Mouse (Mus musculus): ENCODE measurements around the gene Arx. TPM values are rescaled to one million over a fixed set of nuclear protein-coding genes. Genes with fewer than 3 reads are reported as not detected.
A peak's percentile ranks its signal among the peaks of the same experiment; 100 is the strongest.

Arx gene
- total RNA-seq (2021): 10 to 100 TPM; 18.3 to 19.3 TPM
- long read RNA-seq, experiment 1, transcript Arx-201 (5 exons, 2,881 nt): major isoform, 9 of 18 reads
- long read RNA-seq, experiment 1, partial matches to known transcripts: 7 of 18 reads
- long read RNA-seq, experiment 1, other reads (novel, unspliced or antisense): 1 of 18 reads
- long read RNA-seq, experiment 2, transcript Arx-201 (5 exons, 2,881 nt): major isoform, 8 of 18 reads
- long read RNA-seq, experiment 2, partial matches to known transcripts: 7 of 18 reads
- long read RNA-seq, experiment 2, other reads (novel, unspliced or antisense): 2 of 18 reads

DNA sequence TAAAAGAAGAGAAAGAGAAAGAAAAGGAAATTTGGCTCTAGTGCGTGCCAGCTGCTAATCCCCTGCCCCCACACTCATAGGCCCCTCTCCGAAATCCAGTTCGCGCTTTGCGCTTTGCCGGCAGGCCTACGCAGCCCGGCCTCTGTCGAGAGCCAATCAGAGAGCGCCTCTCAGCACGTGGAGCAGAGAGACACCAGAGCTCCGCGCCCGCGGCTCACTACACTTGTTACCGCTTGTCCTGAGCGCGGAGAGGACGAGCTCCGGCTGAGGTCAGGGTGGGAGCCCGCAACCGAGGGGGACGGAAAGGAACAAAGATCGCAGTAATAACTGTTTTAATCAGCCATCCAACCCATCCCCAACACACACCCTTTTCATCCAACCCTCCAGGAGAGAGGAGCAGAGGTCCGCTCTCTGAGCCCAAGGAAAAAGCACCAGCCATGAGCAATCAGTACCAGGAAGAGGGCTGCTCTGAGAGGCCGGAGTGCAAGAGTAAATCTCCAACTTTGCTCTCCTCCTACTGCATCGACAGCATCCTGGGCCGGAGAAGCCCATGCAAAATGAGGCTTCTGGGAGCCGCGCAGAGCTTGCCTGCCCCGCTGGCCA is at the start of gene Arx:
TSS of gene Arx (plus strand) at position 155 of the 603 bp plus-strand sequence.
- peak; percentile 48 to 51 for DNase-seq (ENCODE audit: low spot score in 2 of 2)
- H3K27ac ChIP-seq: peak within 1 kb of the TSS; percentile 46; the same call in 1 of the 2 replicates
- H3K4me3 ChIP-seq: peak within 1 kb of the TSS; percentile 46

DNA sequence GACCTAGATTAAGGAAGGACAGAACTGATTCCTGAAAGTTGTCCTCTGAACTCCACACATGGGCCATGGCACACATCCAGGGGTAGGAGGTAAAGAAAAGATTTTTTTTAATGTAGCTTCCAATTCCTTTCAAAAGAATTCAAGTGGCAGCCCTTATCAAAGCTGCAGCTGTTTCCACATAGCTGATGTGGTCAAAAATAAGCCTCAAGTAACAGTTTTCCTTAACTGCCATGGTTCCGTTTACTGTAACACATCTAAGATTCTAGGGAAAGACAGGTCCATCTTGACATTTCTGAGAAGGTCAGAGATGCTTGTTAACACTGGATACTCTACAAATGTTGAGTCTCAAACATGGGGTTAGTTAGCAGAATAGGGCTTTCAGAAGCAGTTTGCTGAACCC is 34.9 kb upstream of the Arx start:
- no peak overlapping the region for H3K4me3 ChIP-seq
- DNase-seq (ENCODE audit: low spot score in 2 of 2): no peak
- no peak for TF ChIP-seq CTCF (conservative IDR thresholded peaks at IDR 0.05)
- no peak overlapping the region for H3K27ac ChIP-seq

More for the DNA sequence above, at the start of gene Arx:
- no peak for TF ChIP-seq CTCF (conservative IDR thresholded peaks at IDR 0.05)

DNA sequence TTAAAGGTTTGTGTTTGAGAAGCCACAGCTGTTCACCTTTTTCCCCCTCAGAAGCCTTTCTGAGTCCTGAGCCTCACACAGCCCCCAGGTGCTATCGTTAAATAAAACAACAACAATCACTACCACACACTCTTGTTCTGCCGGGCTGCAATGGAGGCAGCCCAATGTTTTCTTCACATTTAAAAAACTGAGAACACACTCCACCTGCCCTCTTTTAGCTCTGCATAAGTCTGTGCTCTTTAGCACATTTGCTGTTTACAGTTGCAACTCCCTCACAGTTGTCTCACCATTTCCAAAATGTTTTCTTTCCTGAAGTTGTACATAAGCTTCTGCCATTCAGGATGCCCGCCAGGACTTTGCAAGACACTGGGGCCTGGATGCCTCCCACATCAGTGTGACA is 10.6 kb upstream of the Arx start:
- no peak for DNase-seq (ENCODE audit: low spot score in 2 of 2)
- no peak for TF ChIP-seq CTCF (conservative IDR thresholded peaks at IDR 0.05)
- Histone ChIP-seq H3K27ac (no peak overlapping the region), H3K4me3 (no peak overlapping the region)

DNA sequence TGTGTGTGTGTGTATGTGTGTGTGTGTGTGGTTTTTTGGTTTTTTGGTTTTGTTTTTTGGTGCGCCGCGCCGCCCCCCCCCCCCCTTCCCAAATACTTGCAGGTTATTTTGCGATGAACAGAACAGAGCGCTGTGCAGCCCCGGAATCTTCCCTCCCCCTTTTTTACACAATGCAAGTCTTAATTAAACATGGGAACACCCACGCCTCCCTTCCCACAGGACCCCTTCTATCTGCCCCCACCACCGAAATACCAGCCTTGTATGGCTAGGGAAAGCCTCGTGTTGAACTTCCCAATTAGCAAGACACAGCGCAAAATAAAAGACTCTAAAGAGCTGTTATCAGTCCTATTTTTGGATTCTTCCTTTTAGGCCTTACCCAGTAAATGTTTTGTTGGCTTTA is 6.3 kb upstream of the Arx start:
- H3K4me3 ChIP-seq: no peak overlapping the region

DNA sequence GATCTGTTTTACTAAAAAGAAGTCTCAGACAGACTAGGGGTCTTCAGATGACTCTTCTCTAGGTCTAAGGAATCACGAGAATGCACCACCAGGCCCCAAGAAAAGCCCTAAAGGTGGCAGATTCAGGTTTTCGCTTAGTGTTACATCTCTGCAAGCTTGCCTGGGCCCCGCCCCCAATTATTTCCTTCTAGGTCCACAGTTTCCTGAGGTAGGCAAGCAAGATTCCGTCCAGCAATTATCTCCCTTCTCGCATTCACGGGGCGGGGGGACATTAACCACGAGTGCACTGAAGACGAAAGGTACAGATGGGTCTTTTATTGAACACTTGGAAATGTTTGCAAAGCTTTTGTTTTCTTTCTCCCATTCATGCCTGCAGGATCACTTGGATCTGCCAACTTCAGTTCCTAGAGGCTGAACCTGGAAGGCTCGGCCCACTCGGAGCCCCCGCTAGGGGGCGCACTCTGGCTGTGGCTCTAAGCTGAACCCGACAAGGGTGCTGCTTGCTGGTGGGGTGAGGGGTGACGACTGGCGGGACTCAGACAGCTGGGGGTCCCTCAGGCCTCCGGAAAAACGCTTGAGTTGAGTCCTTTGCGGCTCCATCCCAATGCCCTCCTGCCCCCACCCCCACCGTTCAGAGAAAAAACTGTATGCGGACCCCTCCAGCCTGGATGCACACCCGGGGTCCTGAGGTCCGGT is 5.1 kb upstream of the Arx start:
- peak; percentile 37 to 65 for DNase-seq (ENCODE audit: low spot score in 2 of 2)
- Histone ChIP-seq H3K4me3 (peak overlapping the region; percentile 35), H3K27ac (no peak overlapping the region)
- peak; percentile 79 for TF ChIP-seq CTCF (conservative IDR thresholded peaks at IDR 0.05)

More for the DNA sequence above, 6.3 kb upstream of the Arx start:
- no peak for TF ChIP-seq CTCF (conservative IDR thresholded peaks at IDR 0.05)
- no peak overlapping the region for H3K27ac ChIP-seq
- no peak for DNase-seq (ENCODE audit: low spot score in 2 of 2)

DNA sequence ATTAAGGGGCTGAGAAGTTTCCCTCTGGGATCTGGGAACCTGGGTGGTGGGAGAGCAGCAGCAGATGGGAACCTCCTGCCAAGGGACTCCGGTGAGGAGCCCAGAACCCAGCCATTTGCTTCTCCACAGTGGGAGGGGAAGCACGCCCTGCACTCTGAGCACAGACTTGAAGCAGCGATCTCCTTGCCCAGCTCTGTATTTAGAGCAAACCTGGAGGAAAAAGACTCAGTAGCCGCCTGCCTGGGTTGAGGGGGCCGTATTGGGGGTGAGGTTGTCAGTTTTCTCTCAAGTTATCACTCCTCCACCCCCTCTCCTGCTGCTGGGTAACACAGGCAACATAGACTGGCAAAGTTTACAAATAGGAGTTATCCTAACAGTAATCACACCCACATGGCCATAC is 4.5 kb upstream of the Arx start:
- H3K27ac ChIP-seq: no peak overlapping the region
- no peak for TF ChIP-seq CTCF (conservative IDR thresholded peaks at IDR 0.05)
- H3K4me3 ChIP-seq: peak overlapping the region; percentile 35
- DNase-seq (ENCODE audit: low spot score in 2 of 2): no peak

DNA sequence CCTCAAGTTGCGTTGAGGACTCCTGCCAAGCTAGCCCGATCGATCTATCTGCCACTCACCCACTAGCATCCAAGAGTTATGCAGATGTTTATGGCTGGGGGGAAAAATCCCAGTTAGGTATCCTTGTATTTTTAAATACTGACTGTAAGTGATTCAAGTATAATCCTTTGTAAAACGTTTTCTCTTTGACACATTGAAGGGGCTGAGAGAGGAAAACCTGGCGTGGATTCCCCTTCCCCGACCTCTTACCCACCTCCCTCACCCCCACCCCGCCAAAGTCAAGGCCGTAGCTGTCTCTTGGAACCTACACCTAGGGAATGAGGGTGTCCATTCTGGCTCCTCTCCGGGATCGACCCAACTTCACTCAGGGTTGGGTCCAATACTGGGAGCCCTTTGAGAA is 1.2 kb upstream of the Arx start:
- no peak for TF ChIP-seq CTCF (conservative IDR thresholded peaks at IDR 0.05)
- Histone ChIP-seq H3K4me3 (no peak overlapping the region; the same call in 1 of the 2 replicates), H3K27ac (peak overlapping the region; percentile 55)
- no peak for DNase-seq (ENCODE audit: low spot score in 2 of 2)

DNA sequence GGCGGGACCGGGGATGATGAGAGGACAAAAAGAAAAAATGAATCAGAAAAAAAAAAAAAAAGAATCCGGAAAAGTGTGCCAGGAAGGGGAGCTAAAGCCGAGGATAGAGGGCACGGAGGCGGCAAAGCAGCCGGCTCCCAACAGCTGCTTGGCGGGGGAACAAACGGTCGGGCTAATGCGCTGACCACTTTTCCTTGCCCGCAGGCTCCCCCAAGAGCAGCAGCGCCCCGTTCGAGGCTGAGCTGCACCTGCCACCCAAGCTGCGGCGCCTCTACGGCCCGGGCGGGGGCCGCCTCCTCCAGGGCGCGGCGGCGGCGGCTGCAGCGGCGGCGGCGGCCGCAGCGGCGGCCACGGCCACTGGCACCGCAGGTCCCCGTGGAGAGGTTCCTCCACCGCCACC is 2.1 kb downstream of the Arx start:
- no peak overlapping the region; the same call in 1 of the 2 replicates for H3K27ac ChIP-seq
- DNase-seq (ENCODE audit: low spot score in 2 of 2): no peak
- TF ChIP-seq CTCF (conservative IDR thresholded peaks at IDR 0.05): no peak
- H3K4me3 ChIP-seq: peak overlapping the region; percentile 46; the same call in 1 of the 2 replicates

DNA sequence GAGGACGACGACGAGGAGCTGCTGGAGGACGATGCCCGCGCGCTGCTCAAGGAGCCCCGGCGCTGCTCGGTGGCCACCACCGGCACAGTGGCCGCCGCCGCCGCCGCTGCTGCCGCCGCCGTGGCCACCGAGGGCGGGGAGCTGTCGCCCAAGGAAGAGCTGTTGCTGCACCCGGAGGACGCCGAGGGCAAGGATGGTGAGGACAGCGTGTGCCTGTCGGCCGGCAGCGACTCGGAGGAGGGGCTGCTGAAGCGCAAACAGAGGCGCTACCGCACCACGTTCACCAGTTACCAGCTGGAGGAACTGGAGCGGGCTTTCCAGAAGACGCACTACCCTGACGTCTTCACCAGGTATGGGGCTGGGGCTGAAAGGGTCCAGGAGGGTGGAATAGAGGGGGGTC is 2.8 kb downstream of the Arx start:
- Histone ChIP-seq H3K4me3 (peak overlapping the region; percentile 35), H3K27ac (peak overlapping the region; percentile 46)
- DNase-seq (ENCODE audit: low spot score in 2 of 2): no peak
- TF ChIP-seq CTCF (conservative IDR thresholded peaks at IDR 0.05): no peak

DNA sequence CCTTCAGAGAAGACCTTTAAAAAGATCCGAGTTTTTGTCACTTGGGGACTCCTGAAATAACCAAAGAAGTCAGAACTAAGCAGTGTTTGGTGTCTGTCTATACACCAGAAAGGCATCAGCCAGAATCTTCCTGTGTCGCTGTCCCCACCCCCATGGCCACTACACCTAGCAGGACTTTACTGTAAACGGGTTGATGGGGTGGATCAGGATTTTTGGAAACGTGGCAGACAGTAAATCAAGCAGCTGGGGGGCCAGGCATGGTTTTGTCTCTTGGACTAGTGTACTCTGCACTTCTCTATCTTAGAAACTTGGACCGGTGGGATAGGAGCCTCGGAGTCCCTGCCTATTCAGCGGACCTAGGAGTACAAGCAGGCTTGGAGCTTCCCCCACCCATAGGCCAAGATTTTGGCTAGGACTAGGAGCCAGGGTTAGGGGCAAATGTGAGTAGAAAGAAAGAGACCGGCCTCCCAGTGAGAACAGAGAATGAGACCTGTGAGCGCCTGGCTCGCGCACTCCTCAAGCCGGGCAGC is 3.7 kb downstream of the Arx start:
- DNase-seq (ENCODE audit: low spot score in 2 of 2): peak in 1 of 2 experiments; percentile 37
- no peak for TF ChIP-seq CTCF (conservative IDR thresholded peaks at IDR 0.05)
- peak overlapping the region; percentile 35; the same call in 1 of the 2 replicates for H3K4me3 ChIP-seq
- peak overlapping the region; percentile 46 for H3K27ac ChIP-seq

DNA sequence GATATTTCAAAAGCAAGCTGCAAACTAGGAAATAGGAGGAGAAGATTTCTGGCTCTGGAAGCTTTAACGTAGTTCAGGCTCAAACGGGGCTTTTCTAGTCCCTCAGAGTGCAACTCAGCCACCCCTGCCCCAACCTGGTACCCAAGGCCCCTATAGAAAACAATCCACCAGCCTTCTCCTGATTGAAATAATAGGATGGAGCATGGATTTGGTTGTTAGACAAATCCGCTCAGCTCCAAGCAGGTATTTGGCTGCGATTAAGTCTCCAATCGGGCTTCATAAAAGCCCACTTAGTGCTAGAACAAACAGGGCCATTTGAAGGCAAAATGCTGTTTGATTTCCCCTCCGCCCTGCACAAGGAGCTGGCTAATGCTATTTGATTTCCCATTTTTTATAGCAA is 5.8 kb downstream of the Arx start:
- no peak for DNase-seq (ENCODE audit: low spot score in 2 of 2)
- H3K27ac ChIP-seq: no peak overlapping the region
- TF ChIP-seq CTCF (conservative IDR thresholded peaks at IDR 0.05): no peak
- no peak overlapping the region for H3K4me3 ChIP-seq

DNA sequence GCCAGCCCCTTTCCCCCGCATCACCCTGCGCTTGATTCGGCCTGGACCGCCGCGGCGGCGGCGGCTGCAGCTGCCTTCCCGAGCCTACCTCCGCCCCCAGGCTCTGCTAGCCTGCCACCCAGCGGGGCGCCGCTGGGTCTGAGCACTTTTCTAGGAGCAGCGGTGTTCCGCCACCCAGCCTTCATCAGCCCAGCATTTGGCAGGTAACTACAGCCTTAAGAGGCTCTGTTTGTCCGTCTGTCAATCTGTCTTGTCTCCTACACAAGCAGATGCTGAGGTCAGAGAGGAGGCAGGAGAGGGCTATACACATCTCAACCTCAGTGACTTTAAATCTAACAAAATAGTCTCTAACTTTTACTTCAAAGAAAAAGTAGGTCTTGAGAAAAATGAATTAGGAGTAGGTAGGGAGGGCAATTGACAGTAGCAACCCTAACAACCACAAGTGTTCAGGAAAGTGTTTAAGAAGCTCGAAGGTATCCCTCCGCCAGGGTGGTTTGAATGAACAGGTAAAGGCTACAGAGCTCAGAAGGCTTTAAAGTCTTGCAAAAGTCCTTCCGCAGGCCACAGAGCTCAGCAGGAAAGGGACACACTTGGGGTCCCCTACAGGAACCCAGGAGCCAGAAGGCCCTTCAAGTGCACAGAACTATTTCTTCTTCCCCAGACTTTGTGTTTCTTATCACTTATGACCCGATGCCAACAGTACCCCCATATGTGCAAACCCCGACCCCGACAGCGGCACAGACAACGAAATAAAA is 8.7 kb downstream of the Arx start:
- H3K4me3 ChIP-seq: no peak overlapping the region
- H3K27ac ChIP-seq: no peak overlapping the region; the same call in 1 of the 2 replicates
- DNase-seq (ENCODE audit: low spot score in 2 of 2): no peak

More for the DNA sequence above, 8.7 kb downstream of the Arx start:
- TF ChIP-seq CTCF (conservative IDR thresholded peaks at IDR 0.05): no peak

All from layer of hippocampus, adult 2 months (tissue).